Mouse (Mus musculus) left cerebral cortex, postnatal 36 days (tissue): ENCODE results near the gene Ttc34. TPM values are rescaled to one million over a fixed set of nuclear protein-coding genes. Genes with fewer than 3 reads are reported as not detected.

Source experiments
- DNase-seq, 2 experiments: peaks; one replicate each; pipeline ENCODE4 v3.0.0; 2021 to 2022; ENCODE audit warnings: low spot score in 2 of 2, mixed read lengths in 1 of 2
- intact Hi-C: fragments of 180-260 bp; cut with DNase I; formaldehyde crosslinking; loops from one replicate; pipeline ENCODE4 v1.15.1; 2025
- total RNA-seq, 2 experiments: library from RNA; stranded (reverse); gene quantifications; 2 replicates each; pipeline ENCODE4 v1.2.3; 2021

Ttc34 gene
- total RNA-seq, 2 experiments from 2014 or later: 3.1 to 3.6 TPM

DNA sequence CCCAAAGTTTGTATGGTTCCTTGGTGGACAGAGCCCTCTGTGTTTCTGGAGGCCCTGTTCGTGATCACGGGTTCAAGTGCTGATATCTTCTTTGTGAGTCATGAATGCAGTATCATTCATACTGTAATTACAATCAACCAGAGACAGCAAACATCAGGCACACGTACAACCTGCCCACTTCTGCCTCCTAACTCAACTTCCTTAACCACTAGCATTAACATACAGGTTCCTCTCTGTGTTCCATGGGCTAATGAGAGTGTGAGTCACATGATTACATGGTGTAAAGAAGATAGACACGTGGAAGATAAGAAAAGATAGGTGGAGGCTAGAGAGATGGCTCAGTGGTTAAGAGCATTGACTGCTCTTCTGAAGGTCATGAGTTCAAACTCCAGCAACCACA is 79.4 kb downstream of the Ttc34 start:
- no peak for DNase-seq
- intact Hi-C loops: no loop called here

Other genes starting within 250 kb of the Ttc34 start
- gene Prdm16, start 200.6 kb upstream of the Ttc34 start, total RNA-seq: 1 to 10 TPM; 7.2 to 9.7 TPM
- gene Actrt2, start 169.6 kb upstream of the Ttc34 start, total RNA-seq: not detected
- under 1 TPM; 0.49 to 1.00 TPM for gene Mmel1, start 32.1 kb downstream of the Ttc34 start, total RNA-seq
- gene Fam213b, start 61.7 kb downstream of the Ttc34 start, total RNA-seq: 10 to 100 TPM; 51.1 to 68.5 TPM
- 1 to 10 TPM; 1.5 to 2.1 TPM for gene Tnfrsf14, start 91.1 kb downstream of the Ttc34 start, total RNA-seq
- gene Hes5, start 123.5 kb downstream of the Ttc34 start, total RNA-seq: 10 to 100 TPM; 36.5 to 38.6 TPM
- 10 to 100 TPM; 35.2 to 46.6 TPM for gene Pank4, start 126.7 kb downstream of the Ttc34 start, total RNA-seq
- gene Plch2, start 219.3 kb downstream of the Ttc34 start, total RNA-seq: 10 to 100 TPM; 63.2 to 92.6 TPM
- gene Pex10, start 229.6 kb downstream of the Ttc34 start, total RNA-seq: 10 to 100 TPM; 17.4 to 19.5 TPM
- gene Rer1, start 248.9 kb downstream of the Ttc34 start, total RNA-seq: 10 to 100 TPM; 65.6 to 67.3 TPM
- 10 to 100 TPM in 1 of 2 experiments, 1 to 10 TPM in 1; 8.4 to 11.6 TPM for gene Morn1, start 249.1 kb downstream of the Ttc34 start, total RNA-seq